Mouse (Mus musculus): ENCODE measurements at regions not wholly inside any gene's neighbourhood (a gene's known extent, or its start where the extent isn't known, plus 50 kb on each side); places are given as distances from the start of the nearest gene placed in this dataset.
A peak's percentile ranks its signal among the peaks of the same experiment; 100 is the strongest.

GRCm38 (mm10) chr13:37149066-37149781 lies 99.2 kb upstream of the F13a1 start:
- DNase-seq (ENCODE audit: low read depth, low spot score): no peak

- no peak for DNase-seq (ENCODE audit: low read depth, low spot score)
Observed at GRCm38 (mm10) chr13:37148627-37149026, 98.6 kb upstream of the F13a1 start.

- no peak for DNase-seq (ENCODE audit: low read depth, low spot score)
Observed at GRCm38 (mm10) chr13:37147790-37148189, 97.7 kb upstream of the F13a1 start.

- no peak for DNase-seq (ENCODE audit: low read depth, low spot score)
Observed at GRCm38 (mm10) chr13:37142812-37143211, 92.8 kb upstream of the F13a1 start.

- DNase-seq (ENCODE audit: low read depth, low spot score): no peak
Observed at GRCm38 (mm10) chr13:37135115-37135514, 85.1 kb upstream of the F13a1 start.

- DNase-seq (ENCODE audit: low read depth, low spot score): no peak
Observed at GRCm38 (mm10) chr13:37134518-37134917, 84.5 kb upstream of the F13a1 start.

- no peak for DNase-seq (ENCODE audit: low read depth, low spot score)
Observed at GRCm38 (mm10) chr13:37130637-37131036, 80.6 kb upstream of the F13a1 start.

GRCm38 (mm10) chr13:37121602-37122001 lies 71.6 kb upstream of the F13a1 start:
- no peak for DNase-seq (ENCODE audit: low read depth, low spot score)

- DNase-seq (ENCODE audit: low read depth, low spot score): no peak
Observed at GRCm38 (mm10) chr13:37120219-37120618, 70.2 kb upstream of the F13a1 start.

- DNase-seq (ENCODE audit: low read depth, low spot score): no peak
Observed at GRCm38 (mm10) chr13:37114324-37114723, 64.3 kb upstream of the F13a1 start.

GRCm38 (mm10) chr13:37111747-37112146 lies 61.7 kb upstream of the F13a1 start:
- no peak for DNase-seq (ENCODE audit: low read depth, low spot score)

GRCm38 (mm10) chr13:37107721-37108120 lies 57.7 kb upstream of the F13a1 start:
- no peak for DNase-seq (ENCODE audit: low read depth, low spot score)

GRCm38 (mm10) chr13:37106009-37106408 lies 56.0 kb upstream of the F13a1 start:
- DNase-seq (ENCODE audit: low read depth, low spot score): no peak

GRCm38 (mm10) chr13:37104410-37105294 lies 54.6 kb upstream of the F13a1 start:
- DNase-seq (ENCODE audit: low read depth, low spot score): no peak

GRCm38 (mm10) chr13:37103741-37104296 lies 53.8 kb upstream of the F13a1 start:
- DNase-seq (ENCODE audit: low read depth, low spot score): peak; percentile 68

GRCm38 (mm10) chr13:37101755-37102154 lies 51.7 kb upstream of the F13a1 start:
- DNase-seq (ENCODE audit: low read depth, low spot score): no peak

All from forelimb bud, embryonic 11.5 days (tissue).